Mouse (Mus musculus): ENCODE data around the gene Gm17387. TPM values are rescaled to one million over a fixed set of nuclear protein-coding genes. Genes with fewer than 3 reads are reported as not detected.
"Not testable (repeated sequence)": the region's sequence is repeated elsewhere in the genome, so short reads cannot be mapped to it uniquely, and the experiment has no call there.

The Gm17387 gene
- polyA plus RNA-seq, 1 experiment from 2014 or later: not detected

- Histone ChIP-seq H3K4me2 (no peak overlapping the region), H3K4me3 (no peak overlapping the region), H3K9me3 (no peaks in the 10 kb centered on the region), H3K27me3 (no peaks in the 10 kb centered on the region), H3K36me3 (no peaks in the 10 kb centered on the region), H3K4me1 (no peaks in the 10 kb centered on the region), H3K27ac (no peak overlapping the region), H3K9ac (no peak overlapping the region)
- WGBS: 91% methylated on average over 5 of the region's 5 CpGs
- ATAC-seq (ENCODE audit: insufficient number of reproducible peaks, insufficient read depth, low FRiP score, low TSS enrichment, low read depth): no peak
Measured at GRCm38 (mm10) chr7:141019028-141019427, 9.9 kb upstream of the Gm17387 start.

- Histone ChIP-seq H3K4me2 (no peak overlapping the region), H3K36me3 (no peaks in the 10 kb centered on the region), H3K27ac (no peak overlapping the region), H3K9ac (no peak overlapping the region), H3K4me1 (no peaks in the 10 kb centered on the region; the same call in 1 of the 2 replicates), H3K9me3 (no peaks in the 10 kb centered on the region), H3K27me3 (no peaks in the 10 kb centered on the region), H3K4me3 (no peak overlapping the region)
- 81% methylated on average over 14 of the region's 14 CpGs for WGBS
- no peak for ATAC-seq (ENCODE audit: insufficient number of reproducible peaks, insufficient read depth, low FRiP score, low TSS enrichment, low read depth)
Measured at GRCm38 (mm10) chr7:141021489-141022449, 7.2 kb upstream of the Gm17387 start.

GRCm38 (mm10) chr7:141024865-141025838 is 3.8 kb upstream of the Gm17387 start:
- no peaks in the 10 kb centered on the region; the same call in 1 of the 2 replicates for H3K4me1 ChIP-seq
- H3K9ac ChIP-seq: no peak overlapping the region
- H3K27ac ChIP-seq: peak overlapping the region; percentile 28
- H3K36me3 ChIP-seq: no peaks in the 10 kb centered on the region
- WGBS: 44% methylated on average over 6 of the region's 6 CpGs
- no peaks in the 10 kb centered on the region for H3K9me3 ChIP-seq
- no peaks in the 10 kb centered on the region for H3K27me3 ChIP-seq
- no peak overlapping the region for H3K4me2 ChIP-seq
- no peak overlapping the region for H3K4me3 ChIP-seq
- no peak for ATAC-seq (ENCODE audit: insufficient number of reproducible peaks, insufficient read depth, low FRiP score, low TSS enrichment, low read depth)

- no peak overlapping the region for H3K9ac ChIP-seq
- no peak overlapping the region; the same call in 1 of the 2 replicates for H3K27ac ChIP-seq
- ATAC-seq (ENCODE audit: insufficient number of reproducible peaks, insufficient read depth, low FRiP score, low TSS enrichment, low read depth): no peak
- no peaks in the 10 kb centered on the region for H3K36me3 ChIP-seq
- H3K9me3 ChIP-seq: no peaks in the 10 kb centered on the region
- no peaks in the 10 kb centered on the region for H3K27me3 ChIP-seq
- WGBS: 44% methylated on average over 6 of the region's 6 CpGs
- H3K4me2 ChIP-seq: no peak overlapping the region
- no peaks in the 10 kb centered on the region; the same call in 1 of the 2 replicates for H3K4me1 ChIP-seq
- no peak overlapping the region for H3K4me3 ChIP-seq
Measured at GRCm38 (mm10) chr7:141026097-141026739, 2.7 kb upstream of the Gm17387 start.

- Histone ChIP-seq H3K27ac (no peak overlapping the region; the same call in 1 of the 2 replicates), H3K36me3 (no peaks in the 10 kb centered on the region), H3K9me3 (no peaks in the 10 kb centered on the region), H3K9ac (no peak overlapping the region), H3K4me3 (no peak overlapping the region), H3K4me2 (no peak overlapping the region), H3K27me3 (no peaks in the 10 kb centered on the region), H3K4me1 (no peaks in the 10 kb centered on the region; the same call in 1 of the 2 replicates)
- 62% methylated on average over 5 of the region's 5 CpGs for WGBS
- no peak for ATAC-seq (ENCODE audit: insufficient number of reproducible peaks, insufficient read depth, low FRiP score, low TSS enrichment, low read depth)
Measured at GRCm38 (mm10) chr7:141026740-141027098, 2.2 kb upstream of the Gm17387 start.

GRCm38 (mm10) chr7:141030390-141030789 is 1.5 kb downstream of the Gm17387 start:
- Histone ChIP-seq H3K4me2 (no peak overlapping the region), H3K4me3 (no peak overlapping the region), H3K27ac (no peak overlapping the region), H3K9me3 (no peaks in the 10 kb centered on the region), H3K4me1 (peaks cover 6% of the 10 kb centered on the region; the same call in 1 of the 2 replicates), H3K36me3 (no peaks in the 10 kb centered on the region), H3K27me3 (no peaks in the 10 kb centered on the region), H3K9ac (no peak overlapping the region)
- no peak for ATAC-seq (ENCODE audit: insufficient number of reproducible peaks, insufficient read depth, low FRiP score, low TSS enrichment, low read depth)
- WGBS: 51% methylated on average over 3 of the region's 3 CpGs

GRCm38 (mm10) chr7:141032458-141033167 is 3.7 kb downstream of the Gm17387 start:
- WGBS: 79% methylated on average over 9 of the region's 9 CpGs
- H3K9ac ChIP-seq: no peak overlapping the region
- ATAC-seq (ENCODE audit: insufficient number of reproducible peaks, insufficient read depth, low FRiP score, low TSS enrichment, low read depth): 0 out of 2 replicates have a peak, but pooled peaks have one; percentile 26
- H3K4me3 ChIP-seq: no peak overlapping the region
- H3K4me1 ChIP-seq: peaks cover 6% of the 10 kb centered on the region; the same call in 1 of the 2 replicates
- no peak overlapping the region for H3K27ac ChIP-seq
- no peaks in the 10 kb centered on the region for H3K27me3 ChIP-seq
- H3K9me3 ChIP-seq: no peaks in the 10 kb centered on the region
- H3K4me2 ChIP-seq: no peak overlapping the region
- no peaks in the 10 kb centered on the region for H3K36me3 ChIP-seq

GRCm38 (mm10) chr7:141036624-141037023 is 7.7 kb downstream of the Gm17387 start:
- WGBS: 84% methylated on average over 1 of the region's 2 CpGs
- not testable (repeated sequence) for H3K27ac ChIP-seq; H3K36me3 ChIP-seq; H3K27me3 ChIP-seq; H3K4me3 ChIP-seq; ATAC-seq (ENCODE audit: insufficient number of reproducible peaks, insufficient read depth, low FRiP score, low TSS enrichment, low read depth); H3K4me2 ChIP-seq; H3K9ac ChIP-seq; H3K9me3 ChIP-seq
- H3K4me1 ChIP-seq: peaks cover 14% of the 10 kb centered on the region

GRCm38 (mm10) chr7:141038090-141039032 is 9.4 kb downstream of the Gm17387 start:
- H3K4me2 ChIP-seq: no peak overlapping the region
- no peaks in the 10 kb centered on the region for H3K27me3 ChIP-seq
- no peak overlapping the region for H3K9ac ChIP-seq
- H3K4me3 ChIP-seq: no peak overlapping the region
- no peak for ATAC-seq (ENCODE audit: insufficient number of reproducible peaks, insufficient read depth, low FRiP score, low TSS enrichment, low read depth)
- H3K36me3 ChIP-seq: no peaks in the 10 kb centered on the region
- 73% methylated on average over 20 of the region's 21 CpGs for WGBS
- H3K4me1 ChIP-seq: peaks cover 26% of the 10 kb centered on the region
- no peak overlapping the region for H3K27ac ChIP-seq
- no peaks in the 10 kb centered on the region for H3K9me3 ChIP-seq

All from embryonic facial prominence, embryonic 13.5 days (tissue).